Mouse (Mus musculus): ENCODE measurements around the gene Atp6v1a.

Atp6v1a gene

GRCm38 (mm10) chr16:44138377-44138978 is 1.0 kb downstream of the Atp6v1a start:
- DNase-seq: no peak

- DNase-seq: no peak
Observed at GRCm38 (mm10) chr16:44136511-44137021, 2.9 kb downstream of the Atp6v1a start.

- no peak for DNase-seq
Observed at GRCm38 (mm10) chr16:44133187-44133586, 6.3 kb downstream of the Atp6v1a start.

- DNase-seq: no peak
Observed at GRCm38 (mm10) chr16:44132300-44132699, 7.2 kb downstream of the Atp6v1a start.

GRCm38 (mm10) chr16:44126437-44126836 is 13.1 kb downstream of the Atp6v1a start:
- no peak for DNase-seq

GRCm38 (mm10) chr16:44125436-44125835 is 14.1 kb downstream of the Atp6v1a start:
- no peak for DNase-seq

- no peak for DNase-seq
Observed at GRCm38 (mm10) chr16:44124713-44125112, 14.8 kb downstream of the Atp6v1a start.

GRCm38 (mm10) chr16:44123786-44124185 is 15.7 kb downstream of the Atp6v1a start:
- peak; percentile 76 for DNase-seq

- DNase-seq: peak; percentile 75
Observed at GRCm38 (mm10) chr16:44122982-44123725, 16.4 kb downstream of the Atp6v1a start.

GRCm38 (mm10) chr16:44122574-44122973 is 16.9 kb downstream of the Atp6v1a start:
- DNase-seq: peak; percentile 50

GRCm38 (mm10) chr16:44122122-44122521 is 17.4 kb downstream of the Atp6v1a start:
- DNase-seq: peak; percentile 50

- no peak for DNase-seq
Observed at GRCm38 (mm10) chr16:44119753-44120501, 19.6 kb downstream of the Atp6v1a start.

GRCm38 (mm10) chr16:44109002-44109401 is 30.5 kb downstream of the Atp6v1a start:
- no peak for DNase-seq

- no peak for DNase-seq
Observed at GRCm38 (mm10) chr16:44105211-44105610, 34.3 kb downstream of the Atp6v1a start.

GRCm38 (mm10) chr16:44103806-44104766 is 35.4 kb downstream of the Atp6v1a start:
- no peak for DNase-seq

- no peak for DNase-seq
Observed at GRCm38 (mm10) chr16:44102925-44103324, 36.6 kb downstream of the Atp6v1a start.

- no peak for DNase-seq
Observed at GRCm38 (mm10) chr16:44101181-44101710, 38.3 kb downstream of the Atp6v1a start.

GRCm38 (mm10) chr16:44099377-44099776 is 40.1 kb downstream of the Atp6v1a start:
- no peak for DNase-seq

GRCm38 (mm10) chr16:44087650-44088049 is 51.9 kb downstream of the Atp6v1a start:
- DNase-seq: no peak

- DNase-seq: peak; percentile 57
Observed at GRCm38 (mm10) chr16:44063025-44063894, 76.2 kb downstream of the Atp6v1a start, which contains the start of gene Gramd1c. Gene Gramd1c (minus strand): TSS chr16:44063345.

- DNase-seq: no peak
Observed at GRCm38 (mm10) chr16:44061341-44061740, 78.2 kb downstream of the Atp6v1a start.
